Mouse (Mus musculus) gastrocnemius, postnatal 25 days (tissue): ENCODE measurements around the gene Ltf. TPM values are rescaled to one million over a fixed set of nuclear protein-coding genes. Genes with fewer than 3 reads are reported as not detected.

Experiments
- DNase-seq: peaks from one replicate; pipeline ENCODE4 v3.0.0; 2022
- total RNA-seq, 2 experiments: library from RNA; stranded (reverse); gene quantifications; 1 replicate in 1 of 2; 2 replicates in 1 of 2; pipeline ENCODE4 v1.2.3; 2021

Ltf gene
- total RNA-seq, 2 experiments from 2014 or later, result not detected

GRCm38 (mm10) chr9:111087960-111088359 is 68.9 kb downstream of the Ltf start:
- DNase-seq, result no peak

GRCm38 (mm10) chr9:111088886-111089285 is 69.8 kb downstream of the Ltf start:
- no peak for DNase-seq

Other genes with a start within 250 kb of the Ltf start
- gene Prss42, start 221.1 kb upstream of the Ltf start, total RNA-seq, result not detected
- not detected for gene Prss44, start 205.3 kb upstream of the Ltf start, total RNA-seq
- not detected for gene Prss43, start 192.6 kb upstream of the Ltf start, total RNA-seq
- gene Prss45, start 184.7 kb upstream of the Ltf start, total RNA-seq, result not detected
- gene Prss46, start 174.8 kb upstream of the Ltf start, total RNA-seq, result not detected
- gene Prss50, start 161.3 kb upstream of the Ltf start, total RNA-seq, result not detected
- 1 to 10 TPM; 3.9 to 8.2 TPM for gene Als2cl, start 139.4 kb upstream of the Ltf start, total RNA-seq
- under 1 TPM; 0.43 to 0.62 TPM for gene Tmie, start 139.2 kb upstream of the Ltf start, total RNA-seq
- 1 to 10 TPM; 2.0 to 2.7 TPM for gene Fam240a, start 102.4 kb upstream of the Ltf start, total RNA-seq
- not detected for gene Tdgf1, start 73.1 kb upstream of the Ltf start, total RNA-seq
- gene Lrrc2, start 67.7 kb upstream of the Ltf start, total RNA-seq, result 10 to 100 TPM; 52.4 to 64.1 TPM
- 1 to 10 TPM in 1 of 2 experiments, under 1 TPM in 1; 0.70 to 1.3 TPM for gene Rtp3, start 28.7 kb upstream of the Ltf start, total RNA-seq
- gene Ccrl2, start 38.2 kb downstream of the Ltf start, total RNA-seq, result 1 to 10 TPM; 4.3 to 4.4 TPM
- gene Lrrfip2, start 98.3 kb downstream of the Ltf start, total RNA-seq, result 10 to 100 TPM; 63.6 to 71.3 TPM